ENCODE assay signal across 12 mouse cellular contexts in genomic region chr3:60580699-60581098, GRCm38 (mm10).
DNase-seq lines count a peak whose midpoint lies in the region; ATAC-seq and TF ChIP-seq lines count a peak whose summit lies in the region.
"Had no signal": no experiment of that assay in that cellular context is flagged by ENCODE, and none has a peak within 500 bp of the region (broad histone marks: within the 10 kb centered on the region; RNA-seq: fewer than 3 reads in every experiment).

No protein-coding gene starts in this region.

- intact Hi-C loops in left cerebral cortex, adult 2 months (cut with DNase I), result no loop called here
- intact Hi-C loops in left cerebral cortex, postnatal 14 days (cut with DNase I), result no loop called here

- no peak overlapping the region for H3K4me3 ChIP-seq in left cerebral cortex, adult 2 months
- no peak overlapping the region for H3K4me3 ChIP-seq in embryonic facial prominence, embryonic 10.5 days
- H3K4me3 ChIP-seq in heart, embryonic 16.5 days (ENCODE audit: low read length), result no peak overlapping the region
- H3K4me3 ChIP-seq in megakaryocyte, embryonic 14.5 days (replicated peaks), result peak overlapping the region; percentile 71
- no peak overlapping the region for H3K4me3 ChIP-seq in hindbrain, embryonic 13.5 days
- no peak overlapping the region for H3K4me3 ChIP-seq in forebrain, embryonic 11.5 days (ENCODE audit: low read depth, low read length)
- H3K4me3 ChIP-seq: embryonic facial prominence, embryonic 15.5 days; hindbrain, embryonic 10.5 days had no signal

- 35% methylated on average over 5 of the region's 5 CpGs for WGBS in embryonic facial prominence, embryonic 10.5 days
- WGBS in heart, embryonic 16.5 days, result 33% methylated on average over 5 of the region's 5 CpGs
- WGBS in hindbrain, embryonic 13.5 days, result 56% methylated on average over 5 of the region's 5 CpGs
- 61% methylated on average over 5 of the region's 5 CpGs for WGBS in forebrain, embryonic 11.5 days

- H3K36me3 ChIP-seq in embryonic facial prominence, embryonic 10.5 days (replicated peaks), result no peaks in the 10 kb centered on the region
- no peaks in the 10 kb centered on the region for H3K36me3 ChIP-seq in heart, embryonic 16.5 days (ENCODE audit: control insufficient read depth, insufficient read depth)
- peaks cover 79% of the 10 kb centered on the region for H3K36me3 ChIP-seq in megakaryocyte, embryonic 14.5 days (replicated peaks; ENCODE audit: low read length)
- H3K36me3 ChIP-seq in hindbrain, embryonic 13.5 days, result no peaks in the 10 kb centered on the region
- no peaks in the 10 kb centered on the region for H3K36me3 ChIP-seq in forebrain, embryonic 11.5 days (ENCODE audit: control insufficient read depth, insufficient read depth, low read length)
- H3K36me3 ChIP-seq: embryonic facial prominence, embryonic 15.5 days; hindbrain, embryonic 10.5 days had no signal

- DNase-seq in left cerebral cortex, adult 2 months (ENCODE audit: extremely low spot score in 1 of 2, low spot score in 2 of 2), result no peak
- no peak for DNase-seq in left cerebral cortex, postnatal 14 days (ENCODE audit: low spot score in 2 of 2)
- DNase-seq in embryonic facial prominence, embryonic 10.5 days (ENCODE audit: low spot score), result no peak
- DNase-seq in forebrain, embryonic 11.5 days (ENCODE audit: low spot score), result no peak
- DNase-seq: cerebellum, postnatal 10 days; kidney, adult 8-10 months had no signal

- H3K27me3 ChIP-seq in embryonic facial prominence, embryonic 10.5 days (replicated peaks; ENCODE audit: low read depth, poor library complexity, severe bottlenecking), result no peaks in the 10 kb centered on the region
- H3K27me3 ChIP-seq in heart, embryonic 16.5 days (ENCODE audit: control insufficient read depth, insufficient read depth, low read length), result no peaks in the 10 kb centered on the region
- H3K27me3 ChIP-seq in megakaryocyte, embryonic 14.5 days (replicated peaks), result no peaks in the 10 kb centered on the region
- H3K27me3 ChIP-seq in hindbrain, embryonic 13.5 days, result no peaks in the 10 kb centered on the region
- no peaks in the 10 kb centered on the region for H3K27me3 ChIP-seq in forebrain, embryonic 11.5 days (ENCODE audit: control insufficient read depth, insufficient read depth, low read length)
- H3K27me3 ChIP-seq: embryonic facial prominence, embryonic 15.5 days had no signal

- H3K9me3 ChIP-seq in embryonic facial prominence, embryonic 10.5 days, result no peaks in the 10 kb centered on the region
- no peaks in the 10 kb centered on the region for H3K9me3 ChIP-seq in heart, embryonic 16.5 days (replicated peaks; ENCODE audit: control insufficient read depth, low read length)
- no peaks in the 10 kb centered on the region for H3K9me3 ChIP-seq in megakaryocyte, embryonic 14.5 days
- no peaks in the 10 kb centered on the region for H3K9me3 ChIP-seq in hindbrain, embryonic 13.5 days
- no peaks in the 10 kb centered on the region for H3K9me3 ChIP-seq in forebrain, embryonic 11.5 days (ENCODE audit: control insufficient read depth, low read length)
- H3K9me3 ChIP-seq: embryonic facial prominence, embryonic 15.5 days; hindbrain, embryonic 10.5 days had no signal

- peaks cover 36% of the 10 kb centered on the region for H3K4me1 ChIP-seq in embryonic facial prominence, embryonic 10.5 days
- peaks cover 37% of the 10 kb centered on the region for H3K4me1 ChIP-seq in heart, embryonic 16.5 days (ENCODE audit: control insufficient read depth, insufficient read depth, low read length)
- H3K4me1 ChIP-seq in megakaryocyte, embryonic 14.5 days, result peaks cover 84% of the 10 kb centered on the region
- peaks cover 39% of the 10 kb centered on the region for H3K4me1 ChIP-seq in hindbrain, embryonic 13.5 days (replicated peaks)
- H3K4me1 ChIP-seq in forebrain, embryonic 11.5 days (replicated peaks; ENCODE audit: control insufficient read depth, insufficient read depth, low read length), result no peaks in the 10 kb centered on the region; the same call in 1 of the 2 replicates

- ATAC-seq in heart, embryonic 16.5 days (replicated peaks; ENCODE audit: extremely low read depth, insufficient read depth, low FRiP score), result peak; percentile 30; the same call in 1 of the 2 replicates
- no peak for ATAC-seq in hindbrain, embryonic 13.5 days (ENCODE audit: low FRiP score)
- no peak for ATAC-seq in forebrain, embryonic 11.5 days (replicated peaks; ENCODE audit: low FRiP score)
- ATAC-seq: midbrain, embryonic 16.5 days had no signal

- 0 out of 2 replicates have a peak overlapping the region, but pooled peaks have one; percentile 0 for H3K9ac ChIP-seq in heart, embryonic 16.5 days (ENCODE audit: low read length)
- H3K9ac ChIP-seq in hindbrain, embryonic 13.5 days, result no peak overlapping the region
- no peak overlapping the region for H3K9ac ChIP-seq in forebrain, embryonic 11.5 days (ENCODE audit: low read length)
- H3K9ac ChIP-seq: embryonic facial prominence, embryonic 15.5 days had no signal

- no peak for TF ChIP-seq CTCF in left cerebral cortex, adult 2 months (IDR thresholded peaks at IDR 0.05)

- H3K4me2 ChIP-seq in heart, embryonic 16.5 days (ENCODE audit: low read depth, low read length), result no peak overlapping the region
- H3K4me2 ChIP-seq in hindbrain, embryonic 13.5 days, result no peak overlapping the region
- no peak overlapping the region for H3K4me2 ChIP-seq in forebrain, embryonic 11.5 days (ENCODE audit: low read depth, low read length, severe bottlenecking)
- H3K4me2 ChIP-seq: embryonic facial prominence, embryonic 15.5 days had no signal

- H3K27ac ChIP-seq in left cerebral cortex, adult 2 months, result peak overlapping the region; percentile 51; the same call in 1 of the 2 replicates
- peak overlapping the region; percentile 14 for H3K27ac ChIP-seq in embryonic facial prominence, embryonic 10.5 days (replicated peaks)
- peak overlapping the region; percentile 25 for H3K27ac ChIP-seq in heart, embryonic 16.5 days (ENCODE audit: low read length)
- no peak overlapping the region for H3K27ac ChIP-seq in hindbrain, embryonic 13.5 days
- no peak overlapping the region for H3K27ac ChIP-seq in forebrain, embryonic 11.5 days (ENCODE audit: low read depth, low read length)
- H3K27ac ChIP-seq: embryonic facial prominence, embryonic 15.5 days; hindbrain, embryonic 10.5 days had no signal

Comparison
In these comparisons a context has a peak if more than half of its experiments do, and no peak if none do; other contexts are left out.
1. H3K27ac ChIP-seq: peak in left cerebral cortex, adult 2 months (single experiment), embryonic facial prominence, embryonic 10.5 days (single experiment) and heart, embryonic 16.5 days (single experiment); none in hindbrain, embryonic 13.5 days (single experiment) and forebrain, embryonic 11.5 days (single experiment).